Mouse (Mus musculus): ENCODE data around the gene Cox6b1.

DNA sequence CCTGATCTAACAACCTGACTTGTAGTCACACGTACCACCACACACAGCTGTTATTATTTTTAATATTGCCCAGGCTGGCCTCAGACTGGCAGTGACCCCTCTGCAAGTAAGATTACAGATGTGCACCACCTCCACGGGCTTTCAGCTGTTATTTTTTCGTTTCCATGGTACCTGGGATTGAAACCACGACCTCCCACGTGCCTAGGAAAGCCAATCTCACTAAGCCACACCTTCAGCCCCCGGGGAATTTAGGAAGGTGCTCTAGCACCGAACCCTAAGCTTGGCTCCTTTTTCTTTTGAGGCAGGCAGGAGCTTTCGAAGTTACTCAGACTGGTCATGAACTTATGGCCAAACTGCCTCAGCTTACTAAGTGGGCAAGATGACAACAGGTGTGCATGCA lies 21.5 kb downstream of the Cox6b1 start:
- TF ChIP-seq CTCF (IDR thresholded peaks at IDR 0.05; ENCODE audit: low read depth) (no peak), EP300 (IDR thresholded peaks at IDR 0.05; ENCODE audit: low read depth) (no peak)

All from liver, postnatal 0 days (tissue).